Mouse (Mus musculus): ENCODE measurements at regions not wholly inside any gene's neighbourhood (a gene's known extent, or its start where the extent isn't known, plus 50 kb on each side); places are given as distances from the start of the nearest gene placed in this dataset.

- TF ChIP-seq CTCF (IDR thresholded peaks at IDR 0.05; ENCODE audit: low read depth, low read length) (no peak), GATA1 (IDR thresholded peaks at IDR 0.05; ENCODE audit: borderline replicate concordance, low read length) (no peak), POLR2AphosphoS5 (IDR thresholded peaks at IDR 0.05; ENCODE audit: insufficient replicate concordance, low read depth, low read length) (no peak), TAL1 (conservative IDR thresholded peaks at IDR 0.05; ENCODE audit: low read depth, low read length) (no peak), GATA2 (IDR thresholded peaks at IDR 0.05; ENCODE audit: borderline replicate concordance, low read depth, low read length) (no peak)
These were observed 579.3 kb downstream of the Lrriq3 start for GRCm38 (mm10) chr3:155672558-155672957.
